Mouse (Mus musculus) thymus, adult 18-20 months (tissue): ENCODE measurements around the gene Lefty1.
"Not testable (repeated sequence)": the region's sequence is repeated elsewhere in the genome, so short reads cannot be mapped to it uniquely, and the experiment has no call there.

Source experiments
- DNase-seq, 2 experiments: peaks; one replicate each; pipeline ENCODE4 v3.0.0; 2022; ENCODE audit warnings: mixed read lengths in 2 of 2

The Lefty1 gene

GRCm38 (mm10) chr1:180922273-180923048 is 12.4 kb upstream of the Lefty1 start:
- no peak for DNase-seq

DNA sequence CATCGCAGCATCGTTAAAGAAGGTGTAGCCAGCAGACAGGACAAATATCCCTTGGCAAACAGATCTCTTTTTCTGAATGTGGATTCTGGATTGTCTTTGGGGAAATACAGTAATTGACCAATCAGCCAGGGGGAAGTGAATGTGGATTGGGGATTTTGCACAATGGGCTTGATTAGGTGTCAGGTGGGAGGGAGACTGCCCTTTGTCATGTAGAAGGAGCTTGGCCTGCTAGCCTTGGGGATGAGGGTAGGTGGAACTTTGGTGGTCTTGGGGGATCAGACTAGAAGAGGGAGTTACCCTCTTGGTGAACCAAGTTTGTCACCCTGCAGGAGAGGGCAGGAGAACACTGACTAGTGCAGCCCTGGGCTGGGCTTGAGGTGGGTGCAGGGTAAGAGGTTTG is 10.1 kb upstream of the Lefty1 start:
- no peak for DNase-seq

- no peak for DNase-seq
Measured at GRCm38 (mm10) chr1:180926286-180926685, 8.5 kb upstream of the Lefty1 start.

GRCm38 (mm10) chr1:180929599-180929998 is 5.2 kb upstream of the Lefty1 start:
- no peak for DNase-seq

- DNase-seq = no peak
Measured at GRCm38 (mm10) chr1:180931106-180931505, 3.7 kb upstream of the Lefty1 start.

DNA sequence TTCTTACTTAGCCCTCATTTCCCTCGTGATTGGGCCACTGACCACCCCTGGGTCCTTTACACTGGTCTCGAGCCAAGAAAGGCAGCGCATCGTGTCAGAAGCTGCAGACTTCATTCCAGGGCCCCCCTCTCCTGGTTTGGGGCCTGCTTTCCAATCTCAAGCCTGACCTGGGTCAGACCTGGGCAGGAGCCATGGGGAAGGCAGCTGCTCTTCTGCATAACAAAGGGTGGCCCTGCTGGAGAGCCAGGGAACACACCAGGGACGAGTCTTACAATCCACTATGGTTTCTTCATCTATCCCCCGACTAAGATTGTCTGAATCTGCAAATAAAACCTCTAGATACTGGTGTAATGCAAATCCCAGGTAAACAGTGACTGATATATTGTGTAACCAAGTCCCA is 1.2 kb upstream of the Lefty1 start:
- DNase-seq = no peak

GRCm38 (mm10) chr1:180936610-180937398 is 2.0 kb downstream of the Lefty1 start:
- DNase-seq = not testable (repeated sequence)

- DNase-seq = not testable (repeated sequence)
Measured at GRCm38 (mm10) chr1:180937631-180938030, 2.8 kb downstream of the Lefty1 start.

- not testable (repeated sequence) for DNase-seq
Measured at GRCm38 (mm10) chr1:180938781-180939180, 4.0 kb downstream of the Lefty1 start.

- DNase-seq = no peak
Measured at GRCm38 (mm10) chr1:180940776-180941460, 6.1 kb downstream of the Lefty1 start.

GRCm38 (mm10) chr1:180941726-180942125 is 6.9 kb downstream of the Lefty1 start:
- DNase-seq = no peak

DNA sequence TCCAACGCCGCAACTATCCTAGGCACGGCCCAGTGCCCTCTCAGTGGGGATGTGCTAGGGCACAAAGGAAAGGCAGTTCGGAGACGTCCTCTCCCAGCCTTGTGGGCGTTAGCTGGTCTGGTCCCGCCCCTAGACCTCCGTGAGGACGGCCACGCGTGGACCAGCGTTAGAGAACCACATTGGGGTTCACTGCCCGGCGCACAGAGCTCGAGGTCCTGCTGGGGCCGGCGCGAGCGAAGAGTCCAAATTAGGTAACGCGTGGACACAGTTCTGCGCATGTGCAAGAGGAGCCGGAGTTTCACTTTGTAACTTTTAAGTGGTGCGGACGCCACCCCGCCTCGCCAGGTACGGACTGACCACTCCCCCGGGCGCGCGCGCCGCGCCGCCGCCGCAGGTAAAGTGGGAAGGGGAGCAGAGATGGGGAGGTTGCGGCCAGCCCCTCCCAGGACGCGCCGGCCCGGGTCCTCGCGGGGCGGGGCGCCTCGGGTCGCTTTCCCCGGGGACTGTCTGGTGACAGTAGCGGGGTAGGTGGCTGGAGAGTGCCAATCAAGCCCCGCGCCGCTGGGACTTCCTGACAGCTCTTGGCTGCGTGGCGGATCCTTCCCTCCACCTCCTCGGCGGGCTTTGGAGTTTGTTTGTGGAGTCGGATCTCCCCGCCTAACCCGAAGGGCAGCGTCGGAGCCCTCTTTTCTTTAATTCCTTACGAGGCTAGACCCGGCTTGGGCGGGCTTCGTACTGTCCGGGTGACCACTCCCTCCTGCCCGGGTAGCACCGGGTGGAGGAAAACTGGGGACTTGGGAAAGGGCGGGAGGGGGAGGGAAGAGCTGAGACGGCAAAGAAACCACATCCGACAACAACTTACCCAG is 7.6 kb downstream of the Lefty1 start, which contains the start of gene Tmem63a:
TSS of gene Tmem63a (plus strand) at position 179 of the 866 bp plus-strand sequence.
- peak; percentile 54 to 60 for DNase-seq

DNA sequence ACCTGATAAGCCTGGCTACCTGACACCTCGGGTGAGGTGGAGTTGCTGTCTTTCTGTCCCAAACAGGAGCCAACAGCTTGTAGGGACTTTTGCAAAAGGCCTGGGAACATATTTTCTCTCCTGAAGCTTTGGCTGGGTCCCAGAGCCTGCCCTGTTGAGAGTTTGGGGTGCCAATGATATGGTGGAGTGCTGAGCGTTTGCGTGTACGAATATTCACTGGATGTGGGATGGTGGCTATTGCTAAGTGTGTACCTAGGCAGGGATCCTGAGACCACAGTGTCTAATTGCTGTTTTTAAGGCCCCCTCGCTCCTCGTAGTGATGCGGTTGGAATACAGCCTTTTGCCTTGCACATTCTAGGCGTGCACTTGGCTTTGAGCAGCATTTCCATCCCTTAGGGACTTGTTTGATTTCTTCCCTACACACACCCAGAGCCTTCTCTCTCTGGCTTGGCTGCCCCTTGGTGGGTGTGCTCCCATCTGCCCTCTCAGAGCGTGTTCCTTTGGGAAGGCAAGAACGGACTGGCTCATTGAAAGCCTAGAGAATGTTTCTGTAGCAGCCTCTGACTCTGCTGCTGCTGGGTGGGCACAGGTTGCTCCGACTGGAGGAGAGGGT is 8.3 kb downstream of the Lefty1 start:
- DNase-seq = no peak

- no peak for DNase-seq
Measured at GRCm38 (mm10) chr1:180943896-180944295, 9.1 kb downstream of the Lefty1 start.

DNA sequence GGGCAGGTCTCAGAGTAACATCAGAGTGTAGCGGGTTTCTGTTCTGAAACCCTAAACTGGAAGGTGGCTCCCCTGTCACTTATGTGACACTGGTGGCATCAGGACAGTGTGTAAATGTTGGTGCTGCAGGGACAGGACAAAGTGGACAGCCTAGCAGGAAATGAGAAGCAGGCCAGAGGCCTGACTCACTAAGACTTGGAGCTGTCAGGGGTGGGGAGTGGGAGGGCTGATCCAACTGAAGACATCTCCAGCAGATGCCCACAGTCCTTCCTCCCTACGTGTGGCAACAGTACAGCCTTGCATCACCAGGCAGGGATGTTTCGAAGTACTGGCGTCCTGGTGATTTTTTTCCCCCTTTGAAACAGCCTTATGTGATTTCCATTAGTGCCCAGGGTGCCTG is 9.7 kb downstream of the Lefty1 start:
- no peak for DNase-seq

GRCm38 (mm10) chr1:180945001-180945980 is 10.5 kb downstream of the Lefty1 start:
- peak in 1 of 2 experiments; percentile 39 for DNase-seq

DNA sequence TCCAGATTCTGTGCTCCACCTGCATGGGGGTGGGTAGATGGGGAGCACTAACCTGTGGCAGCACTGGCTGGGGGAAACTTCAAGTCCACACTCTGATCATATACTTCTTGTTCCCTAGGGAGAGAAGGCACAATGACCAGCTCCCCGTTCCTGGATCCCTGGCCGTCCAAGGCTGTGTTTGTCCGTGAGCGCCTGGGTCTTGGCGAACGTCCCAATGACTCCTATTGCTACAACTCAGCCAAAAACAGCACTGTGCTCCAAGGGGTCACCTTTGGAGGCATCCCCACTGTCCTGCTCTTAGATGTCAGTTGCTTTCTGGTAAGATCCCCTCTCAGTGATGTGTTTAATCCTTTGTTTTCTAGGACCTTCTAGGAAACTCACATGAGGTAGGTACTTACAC is 11.6 kb downstream of the Lefty1 start:
- DNase-seq = no peak

GRCm38 (mm10) chr1:180952085-180952746 is 17.4 kb downstream of the Lefty1 start:
- DNase-seq = no peak

DNA sequence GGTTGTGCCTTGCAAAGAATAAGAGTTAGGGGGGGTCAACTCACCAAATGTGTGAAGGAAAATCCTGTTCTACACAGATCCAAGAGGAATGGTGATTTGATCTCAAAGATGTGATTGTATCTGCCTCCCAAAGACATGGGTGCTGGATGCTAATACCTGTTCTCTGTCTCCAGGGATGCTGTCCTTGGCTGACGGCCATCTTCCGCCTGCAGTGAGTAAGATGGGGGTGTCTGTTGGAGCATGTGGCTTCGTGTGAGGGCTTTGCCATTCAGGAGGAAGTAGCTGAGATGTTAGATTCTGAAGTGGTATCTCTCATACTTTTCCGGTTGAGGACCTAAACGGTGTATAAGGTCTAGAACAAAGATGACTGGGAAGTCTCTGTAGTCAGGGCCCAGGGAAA is 18.0 kb downstream of the Lefty1 start:
- no peak for DNase-seq

- no peak for DNase-seq
Measured at GRCm38 (mm10) chr1:180956401-180956800, 21.6 kb downstream of the Lefty1 start.
